Mouse (Mus musculus) liver, postnatal 0 days (tissue): ENCODE results near the gene Ptprd.

Experiments
- CTCF ChIP-seq: sonication (generic); IDR thresholded peaks from 2 replicates; pipeline ENCODE4 v1.5.1; 2016; ENCODE audit warnings: antibody characterized with exemption, low read depth
- EP300 ChIP-seq: IDR thresholded peaks from 2 replicates; pipeline ENCODE4 v1.6.1; 2016; ENCODE audit warnings: antibody characterized with exemption, low read depth, mild to moderate bottlenecking

- TF ChIP-seq CTCF (no peak), EP300 (no peak)
Observed at GRCm38 (mm10) chr4:76798010-76799007, 1413.5 kb downstream of the Ptprd start.
